ENCODE assay signal across 8 mouse cellular contexts in genomic region chr4:24496116-24496952, GRCm38 (mm10). TPM values are rescaled to one million over a fixed set of nuclear protein-coding genes. Genes with fewer than 3 reads are reported as not detected.
DNase-seq lines count a peak whose midpoint lies in the region; ATAC-seq lines count a peak whose summit lies in the region.

Gene Mms22l, plus strand, starts transcription at chr4:24496451.

- peaks cover 5% of the 10 kb centered on the region; the same call in 1 of the 2 replicates for H3K4me1 ChIP-seq in hindbrain, embryonic 15.5 days (replicated peaks)

- H3K27ac ChIP-seq in hindbrain, embryonic 15.5 days (replicated peaks), result peak within 1 kb of the TSS; percentile 96

- WGBS in hindbrain, embryonic 15.5 days, result under 1% methylated on average over 83 of the region's 83 CpGs

- peak within 1 kb of the TSS; percentile 98 for H3K4me3 ChIP-seq in hindbrain, embryonic 15.5 days

- H3K36me3 ChIP-seq in hindbrain, embryonic 15.5 days, result no peaks in the 10 kb centered on the region

- peak; percentile 83 for DNase-seq in T-cell, adult 2 months (ENCODE audit: low spot score)
- peak; percentile 88 to 92 for DNase-seq in cerebellum, postnatal 36 days
- peak; percentile 90 to 93 for DNase-seq in frontal cortex, postnatal 36 days (ENCODE audit: low spot score in 2 of 2)
- peak; percentile 85 for DNase-seq in left cerebral cortex, adult 11 months (ENCODE audit: low spot score)
- DNase-seq in lung, postnatal 4 days, result peak; percentile 95 to 96
- DNase-seq in retina, postnatal 7 days (ENCODE audit: low read depth, low spot score), result peak; percentile 88
- DNase-seq in urinary bladder, adult 2 months (ENCODE audit: low spot score), result peak; percentile 84

- H3K9ac ChIP-seq in hindbrain, embryonic 15.5 days, result peak within 1 kb of the TSS; percentile 99

- H3K4me2 ChIP-seq in hindbrain, embryonic 15.5 days, result peak within 1 kb of the TSS; percentile 76

- no peaks in the 10 kb centered on the region for H3K27me3 ChIP-seq in hindbrain, embryonic 15.5 days

- ATAC-seq in hindbrain, embryonic 15.5 days (ENCODE audit: low FRiP score, low read depth), result peak; percentile 100

- H3K9me3 ChIP-seq in hindbrain, embryonic 15.5 days, result no peaks in the 10 kb centered on the region

RNA-seq across cellular contexts. Expression of gene Mms22l, which starts in this region (rescaled TPM):
- 6.8 and 10.1 TPM in 2 replicates for polyA plus RNA-seq in hindbrain, embryonic 15.5 days (2015; fragmentation: Nextera tagmentation; extraction: Ambion mirVana)
- 2.8 and 3.3 TPM in 2 replicates for polyA plus RNA-seq in urinary bladder, adult 2 months (2012; rRNA removed)

Comparison
In these comparisons a context has a peak if more than half of its experiments do, and no peak if none do; other contexts are left out.
1. Peak in every context shown above with its lines: DNase-seq, ATAC-seq, H3K4me3 ChIP-seq and H3K27ac ChIP-seq.